Mouse (Mus musculus) embryonic stem cell, embryonic (primary cell): ENCODE data around the gene Shank2.

Experiments
- CTCF ChIA-PET, 4 experiments: fragments of 300-600 bp in 2 of 4; fragments of 350-600 bp in 2 of 4; sonication (Branson Sonifier 250); formaldehyde crosslinking; loops; one replicate each; lab custom pipeline; 2022; ENCODE audit warnings: inconsistent platforms in 2 of 4; lab: Charles Lee
- POLR2A ChIA-PET, 4 experiments: fragments of 300-600 bp in 2 of 4; fragments of 350-600 bp in 2 of 4; sonication (Branson Sonifier 250); formaldehyde crosslinking; loops; one replicate each; lab custom pipeline; 2022; ENCODE audit warnings: antibody characterized with exemption in 4 of 4, inconsistent platforms in 1 of 4; lab: Charles Lee

Gene Shank2

GRCm38 (mm10) chr7:144208628-144209027 lies 206.9 kb downstream of the Shank2 start:
- CTCF ChIA-PET: interaction anchor here (0.5 to 3.1 kb wide), 63 partner anchors 8 to 1313 kb away, joined by 3 to 33 read pairs (median 4); no protein-coding TSS in a partner anchor
- POLR2A ChIA-PET: interaction anchor here in 2 of 4 experiments (0.7 to 1.3 kb wide), 2 partner anchors 29 to 111 kb away, joined by 3 to 4 read pairs; no protein-coding TSS in a partner anchor

- CTCF ChIA-PET: interaction anchor here in 2 of 4 experiments (0.6 to 1.1 kb wide), 2 partner anchors 217 to 792 kb away, joined by 3 to 6 read pairs; no protein-coding TSS in a partner anchor
- POLR2A ChIA-PET: interaction anchor here in 1 of 4 experiments (0.6 kb wide), 1 partner anchor 396 kb away, joined by 3 read pairs; no protein-coding TSS in a partner anchor
Measured at GRCm38 (mm10) chr7:144210526-144210925, 208.8 kb downstream of the Shank2 start.

DNA sequence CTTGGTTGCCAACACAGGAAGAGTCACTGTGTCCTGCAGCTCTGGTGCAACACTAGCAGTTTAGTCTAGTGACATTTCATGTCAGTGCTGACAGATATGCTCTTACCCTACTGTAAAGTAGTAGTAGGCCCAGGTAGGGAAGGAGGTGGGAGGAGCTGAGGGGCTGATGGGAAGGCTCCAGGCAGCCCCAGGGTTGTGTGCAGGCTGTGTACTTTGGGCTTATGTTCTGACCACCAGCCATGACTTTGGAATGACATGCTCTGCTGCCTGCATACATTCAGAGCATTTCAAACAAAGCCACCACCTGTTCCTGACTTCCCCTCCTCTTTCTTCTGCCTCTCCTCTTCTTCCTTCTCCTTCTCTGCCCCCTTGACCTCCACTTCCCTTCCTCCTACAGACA lies 211.0 kb downstream of the Shank2 start:
- ChIA-PET POLR2A (no interaction called here), CTCF (interaction anchor here in 1 of 4 experiments (0.6 kb wide), 1 partner anchor 136 kb away, joined by 3 read pairs; no protein-coding TSS in a partner anchor)

DNA sequence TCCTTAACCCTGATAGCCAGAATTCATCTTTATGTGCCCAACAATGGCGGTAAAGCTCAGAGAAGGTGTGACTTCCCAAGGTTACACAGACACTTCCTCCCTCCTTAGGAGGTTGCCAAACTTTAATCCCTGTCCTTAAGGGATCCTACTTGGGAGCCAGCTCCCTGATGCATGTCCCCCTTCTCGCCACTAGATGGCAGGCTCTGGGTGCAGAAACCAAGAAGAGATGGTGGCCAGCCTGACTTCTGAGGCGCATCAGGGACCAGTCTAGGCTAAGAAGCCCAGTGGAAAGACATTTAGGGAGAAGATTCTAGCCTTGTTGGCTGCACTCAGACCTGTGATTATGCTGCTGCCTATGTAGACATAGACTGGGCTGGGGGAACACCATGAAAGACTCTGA lies 215.5 kb downstream of the Shank2 start:
- ChIA-PET CTCF (interaction anchor here (0.6 to 2.2 kb wide), 58 partner anchors 9 to 402 kb away, joined by 3 to 21 read pairs (median 4); partner anchors contain the start of gene Fadd (in 1 of the 4)), POLR2A (interaction anchor here in 1 of 4 experiments (0.6 to 1.5 kb wide), 2 partner anchors 10 to 196 kb away, joined by 4 read pairs; no protein-coding TSS in a partner anchor)

DNA sequence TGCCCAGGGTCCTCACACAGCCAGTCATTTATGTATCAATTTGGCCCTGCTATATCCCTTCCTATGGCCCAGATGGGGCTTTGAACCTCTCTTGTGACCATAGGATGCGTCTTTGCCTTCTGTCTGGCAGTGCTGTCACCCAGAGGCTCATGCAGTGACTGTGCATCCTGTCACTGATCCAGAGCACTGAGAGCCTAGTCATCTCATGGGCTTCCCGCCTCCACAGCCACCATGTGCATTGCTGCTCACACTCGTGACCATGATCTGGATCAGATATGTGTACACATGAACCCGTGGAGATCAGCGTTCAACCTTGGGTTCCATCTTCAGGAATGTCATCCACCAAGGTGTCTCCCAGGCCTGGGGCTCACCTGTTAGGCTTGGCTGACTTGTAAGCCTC lies 227.0 kb downstream of the Shank2 start:
- POLR2A ChIA-PET: interaction anchor here in 1 of 4 experiments (1.3 kb wide), 1 partner anchor 9 kb away, joined by 3 read pairs; no protein-coding TSS in a partner anchor

GRCm38 (mm10) chr7:144229421-144229820 lies 227.7 kb downstream of the Shank2 start:
- POLR2A ChIA-PET: interaction anchor here in 1 of 4 experiments (1.2 kb wide), 1 partner anchor 10 kb away, joined by 3 read pairs; no protein-coding TSS in a partner anchor
- CTCF ChIA-PET: no interaction called here

More for the DNA sequence above, 227.0 kb downstream of the Shank2 start:
- CTCF ChIA-PET: interaction anchor here in 2 of 4 experiments (0.6 to 1.2 kb wide), 2 partner anchors 11 to 187 kb away, joined by 4 to 5 read pairs; no protein-coding TSS in a partner anchor

DNA sequence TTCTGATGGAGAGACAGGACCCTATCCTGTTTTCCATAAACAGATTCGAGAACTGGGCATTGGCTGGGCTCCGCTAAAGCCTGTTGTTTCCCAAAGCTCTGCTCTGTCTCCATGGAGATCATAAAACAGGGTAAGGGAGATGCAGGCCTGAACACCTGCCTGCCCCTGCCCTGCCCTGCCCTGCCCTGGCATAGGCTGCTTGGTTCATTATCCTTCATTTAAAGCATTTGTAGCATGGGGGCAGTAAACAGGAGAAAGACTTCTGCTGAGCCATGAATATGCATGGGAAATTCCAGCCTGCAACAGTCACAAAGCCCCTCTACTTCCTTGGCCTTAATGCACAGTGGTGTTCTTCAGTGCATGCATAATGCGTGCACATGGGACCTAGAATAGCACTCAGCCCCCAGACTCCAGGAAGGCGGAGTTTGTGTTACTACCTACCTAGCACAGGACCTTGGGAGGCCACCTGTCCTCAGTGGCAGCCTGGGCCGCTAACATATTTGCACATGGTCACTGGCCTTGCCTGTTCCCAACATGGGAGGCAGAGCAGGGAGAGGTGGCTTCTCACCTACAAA lies 230.5 kb downstream of the Shank2 start:
- ChIA-PET POLR2A (no interaction called here), CTCF (no interaction called here)

GRCm38 (mm10) chr7:144233479-144233878 lies 231.8 kb downstream of the Shank2 start:
- ChIA-PET CTCF (interaction anchor here in 1 of 4 experiments (1.7 kb wide), 1 partner anchor 25 kb away, joined by 4 read pairs; no protein-coding TSS in a partner anchor), POLR2A (interaction anchor here in 1 of 4 experiments (0.6 kb wide), 1 partner anchor 393 kb away, joined by 4 read pairs; no protein-coding TSS in a partner anchor)

DNA sequence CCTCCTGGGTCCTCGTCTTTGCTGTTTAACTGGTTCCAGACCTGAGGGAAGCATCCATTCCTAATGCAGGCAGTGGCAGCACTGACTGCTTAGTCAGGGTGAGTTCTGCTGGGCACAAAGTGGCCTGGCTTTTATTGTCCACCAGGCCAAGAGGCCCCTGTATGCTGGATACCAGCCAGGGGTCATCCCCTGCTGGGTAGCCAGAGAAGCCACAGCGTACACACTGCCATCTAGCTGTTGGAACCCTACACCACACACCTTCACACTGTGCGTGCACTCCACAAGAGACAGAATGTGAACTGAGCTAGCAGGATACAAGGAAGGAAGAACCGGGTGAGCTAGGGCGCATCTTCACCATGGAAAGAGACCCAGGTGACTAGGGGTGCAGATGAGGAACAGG lies 233.1 kb downstream of the Shank2 start:
- CTCF ChIA-PET: interaction anchor here (0.5 to 2.5 kb wide), 32 partner anchors 9 to 1167 kb away, joined by 3 to 14 read pairs (median 4); no protein-coding TSS in a partner anchor
- POLR2A ChIA-PET: interaction anchor here in 2 of 4 experiments (0.7 to 4.5 kb wide), 4 partner anchors 8 to 13 kb away, joined by 3 to 19 read pairs (median 6); no protein-coding TSS in a partner anchor

DNA sequence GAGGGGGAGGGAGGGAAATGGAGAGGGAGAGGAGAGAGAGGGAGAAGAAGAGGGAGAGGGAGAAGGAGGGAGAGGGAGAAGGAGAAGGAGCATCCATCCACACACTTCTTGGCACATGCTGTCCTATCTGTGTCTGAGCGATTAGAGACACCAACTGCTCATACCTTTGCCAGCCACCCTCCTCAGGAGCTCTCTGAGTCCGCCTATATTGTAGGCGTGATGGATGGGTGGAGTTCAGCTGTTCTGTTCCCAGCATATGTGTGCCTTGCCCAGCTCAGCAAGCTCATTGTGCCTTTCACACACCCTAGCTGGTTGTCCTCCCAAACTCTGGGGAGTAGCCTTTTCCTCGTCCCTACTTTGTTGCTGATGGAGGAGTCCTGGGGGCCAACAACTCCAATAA lies 233.8 kb downstream of the Shank2 start:
- ChIA-PET POLR2A (interaction anchor here in 2 of 4 experiments (1.1 to 4.5 kb wide), 3 partner anchors 11 to 12 kb away, joined by 3 to 19 read pairs (median 8); no protein-coding TSS in a partner anchor), CTCF (interaction anchor here (0.5 to 2.5 kb wide), 32 partner anchors 9 to 1168 kb away, joined by 3 to 14 read pairs (median 4); no protein-coding TSS in a partner anchor)

- POLR2A ChIA-PET: interaction anchor here in 2 of 4 experiments (0.7 to 5.3 kb wide), 4 partner anchors 10 to 18 kb away, joined by 3 to 28 read pairs (median 12); no protein-coding TSS in a partner anchor
- CTCF ChIA-PET: interaction anchor here in 1 of 4 experiments (0.7 to 1.0 kb wide), 3 partner anchors 11 to 221 kb away, joined by 3 to 4 read pairs (median 3); no protein-coding TSS in a partner anchor
Measured at GRCm38 (mm10) chr7:144236802-144237201, 235.1 kb downstream of the Shank2 start.

DNA sequence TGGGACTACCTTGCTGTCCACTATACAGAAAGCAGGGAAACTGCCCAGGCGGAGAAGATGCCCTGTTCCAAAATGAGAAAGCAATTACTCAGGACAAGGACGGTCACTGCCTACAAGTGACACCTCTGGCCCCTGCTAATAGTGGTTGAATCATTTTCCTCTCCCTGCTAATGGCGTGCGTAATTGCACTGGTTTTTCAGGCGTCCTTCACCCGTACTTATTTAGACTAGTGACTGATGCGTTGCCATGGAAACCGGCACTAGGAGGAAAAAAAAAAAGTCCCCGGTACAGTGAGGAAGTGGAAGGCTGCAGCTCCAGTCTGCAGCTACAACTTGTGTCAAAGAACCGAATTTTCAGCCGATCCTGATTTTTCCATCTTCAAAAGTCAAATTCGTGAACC lies 236.7 kb downstream of the Shank2 start:
- ChIA-PET POLR2A (interaction anchor here in 2 of 4 experiments (0.7 to 5.3 kb wide), 5 partner anchors 9 to 94 kb away, joined by 3 to 28 read pairs (median 3); no protein-coding TSS in a partner anchor), CTCF (interaction anchor here in 3 of 4 experiments (0.5 to 1.1 kb wide), 4 partner anchors 21 to 311 kb away, joined by 3 to 5 read pairs (median 3); no protein-coding TSS in a partner anchor)

DNA sequence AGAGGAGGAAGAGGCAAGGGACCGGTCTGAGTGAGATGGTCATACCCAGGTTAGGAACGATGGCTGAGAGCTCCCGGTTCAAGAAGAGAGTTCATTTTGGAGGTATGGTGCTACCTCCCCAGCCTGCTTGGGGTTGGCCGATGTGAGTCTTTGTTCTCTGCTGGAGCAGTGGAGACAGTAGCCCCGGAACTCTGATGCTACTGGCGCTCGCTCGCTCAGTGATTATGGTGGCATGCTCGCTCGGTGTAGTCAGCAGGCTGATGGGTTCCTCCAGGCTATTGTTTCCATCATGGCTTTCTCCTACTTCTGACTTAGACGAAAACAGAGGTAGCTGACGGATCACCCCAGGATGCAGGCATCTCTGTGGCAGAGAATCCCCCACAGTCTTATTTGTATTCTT lies 237.3 kb downstream of the Shank2 start:
- ChIA-PET POLR2A (interaction anchor here in 2 of 4 experiments (1.1 to 5.3 kb wide), 4 partner anchors 8 to 16 kb away, joined by 3 to 28 read pairs (median 12); no protein-coding TSS in a partner anchor), CTCF (interaction anchor here in 3 of 4 experiments (0.6 to 1.4 kb wide), 4 partner anchors 31 to 311 kb away, joined by 3 to 6 read pairs (median 4); no protein-coding TSS in a partner anchor)

DNA sequence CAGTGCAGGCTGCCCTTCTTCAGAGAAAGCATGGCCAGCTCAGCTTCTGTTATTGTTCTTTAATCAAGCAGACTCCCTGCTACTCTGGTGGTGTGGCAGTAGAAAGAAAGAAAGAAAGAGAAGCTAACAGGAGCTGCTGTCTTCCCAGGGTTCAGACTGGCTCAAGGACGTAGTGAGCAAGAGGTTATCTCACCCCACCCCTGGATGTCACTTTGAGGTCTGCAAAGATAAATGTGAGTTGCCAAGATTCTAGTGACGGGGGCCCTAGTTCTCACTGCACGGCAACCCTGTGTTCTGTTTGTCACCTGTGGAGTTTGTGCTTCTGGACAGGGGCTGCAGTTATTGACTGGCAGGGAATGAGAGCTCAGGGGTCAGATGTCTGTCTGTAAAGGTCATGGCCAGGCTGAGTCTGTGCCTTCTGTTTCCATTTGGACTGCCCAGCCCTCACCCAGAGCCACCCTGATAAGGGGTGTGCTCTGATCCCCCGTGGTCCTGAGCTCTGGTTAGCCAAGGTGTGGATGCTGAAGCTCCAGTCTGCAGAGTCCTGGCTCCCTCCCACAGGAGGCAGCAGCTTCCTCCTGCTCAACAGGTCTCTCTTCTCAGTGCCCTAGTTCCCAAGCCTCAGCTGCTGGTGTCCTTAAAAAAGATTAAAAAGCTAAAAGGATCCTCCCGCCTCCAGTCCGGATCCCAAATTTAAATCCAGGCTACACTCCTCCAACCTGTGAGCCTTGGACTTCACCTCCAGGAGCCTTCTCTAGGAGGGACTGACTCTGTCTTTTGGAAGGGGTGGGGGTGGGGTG lies 238.0 kb downstream of the Shank2 start:
- CTCF ChIA-PET: interaction anchor here in 3 of 4 experiments (0.6 to 1.4 kb wide), 9 partner anchors 15 to 1087 kb away, joined by 3 to 8 read pairs (median 4); no protein-coding TSS in a partner anchor
- POLR2A ChIA-PET: interaction anchor here in 3 of 4 experiments (0.7 to 5.3 kb wide), 8 partner anchors 8 to 188 kb away, joined by 3 to 28 read pairs (median 4); no protein-coding TSS in a partner anchor

- POLR2A ChIA-PET: interaction anchor here (0.6 to 5.3 kb wide), 6 partner anchors 8 to 483 kb away, joined by 3 to 28 read pairs (median 4); no protein-coding TSS in a partner anchor
Measured at GRCm38 (mm10) chr7:144240736-144241343, 239.1 kb downstream of the Shank2 start.

DNA sequence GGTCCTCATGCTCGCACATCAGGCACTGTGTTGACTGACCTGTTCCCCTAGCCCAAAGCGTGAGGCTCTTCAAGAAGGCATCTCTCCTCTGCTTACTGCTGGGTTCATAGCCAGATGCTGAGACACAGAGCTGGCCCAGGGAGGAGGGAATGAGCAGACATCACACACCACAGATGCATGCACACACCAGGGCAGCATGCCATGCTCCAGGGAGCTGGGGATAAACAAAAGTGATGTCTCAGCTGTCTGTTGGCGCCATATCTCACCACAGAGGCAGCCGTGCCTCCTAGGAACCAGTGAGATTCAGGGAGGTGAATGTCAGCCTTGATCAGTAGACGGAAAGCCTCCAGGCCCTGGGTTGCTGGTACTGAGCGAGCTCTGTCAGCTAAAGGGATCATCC lies 242.5 kb downstream of the Shank2 start:
- POLR2A ChIA-PET: interaction anchor here in 1 of 4 experiments (0.6 to 0.8 kb wide), 2 partner anchors 10 to 562 kb away, joined by 3 read pairs; no protein-coding TSS in a partner anchor
- CTCF ChIA-PET: interaction anchor here in 2 of 4 experiments (0.9 to 1.1 kb wide), 2 partner anchors 9 to 27 kb away, joined by 3 to 4 read pairs; no protein-coding TSS in a partner anchor

More at GRCm38 (mm10) chr7:144240736-144241343, 239.1 kb downstream of the Shank2 start:
- CTCF ChIA-PET: interaction anchor here in 3 of 4 experiments (0.7 to 1.4 kb wide), 5 partner anchors 14 to 1089 kb away, joined by 3 to 8 read pairs (median 4); no protein-coding TSS in a partner anchor
